Mouse (Mus musculus) testis, adult 2 months (tissue): ENCODE measurements around the gene Ccdc149.

Source experiments
- CTCF ChIP-seq: fragments of 200-500 bp; IDR thresholded peaks from 2 replicates; pipeline ENCODE4 v1.5.1; 2012; ENCODE audit warnings: low read depth, mild to moderate bottlenecking, inconsistent platforms, low read length, moderate library complexity; ENCODE audit not compliant: control insufficient read depth, insufficient read depth, insufficient replicate concordance
- POLR2A ChIP-seq: fragments of 200-500 bp; IDR thresholded peaks from 2 replicates; pipeline ENCODE4 v1.6.1; 2012; ENCODE audit warnings: low read depth, mild to moderate bottlenecking, inconsistent platforms, low read length, moderate library complexity; ENCODE audit not compliant: control insufficient read depth

GRCm38 (mm10) chr5:52365930-52366329, 105.4 kb downstream of the Ccdc149 start:
- TF ChIP-seq POLR2A (no peak), CTCF (no peak)
